28 mouse cellular contexts compared by ENCODE assay signal in the genomic region with DNA sequence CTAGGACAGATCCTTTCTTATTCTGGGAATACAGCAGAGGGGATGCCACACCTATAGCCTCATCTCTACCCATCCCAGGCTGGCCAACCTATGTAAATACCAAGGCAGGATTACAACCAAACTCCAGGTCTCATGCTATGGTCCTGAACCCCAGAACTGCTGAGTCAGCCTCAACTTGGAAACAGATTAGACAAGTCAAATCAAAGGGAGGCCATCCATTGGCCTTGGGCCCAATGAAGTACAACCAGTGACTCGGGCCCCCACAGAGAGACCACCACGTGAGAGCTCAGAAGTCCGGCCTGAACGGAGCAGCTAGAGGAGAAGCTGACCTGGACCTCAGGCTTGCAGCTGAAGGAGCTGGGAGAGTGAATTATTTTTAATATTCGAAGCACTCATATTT. TPM values are rescaled to one million over a fixed set of nuclear protein-coding genes. Genes with fewer than 3 reads are reported as not detected.
"Had no signal": no experiment of that assay in that cellular context is flagged by ENCODE, and none has a peak within 500 bp of the region (broad histone marks: within the 10 kb centered on the region; RNA-seq: fewer than 3 reads in every experiment).

No protein-coding gene starts in this region.

- H3K27me3 ChIP-seq: kidney, embryonic 15.5 days; limb, embryonic 15.5 days; midbrain, embryonic 15.5 days; neural tube, embryonic 13.5 days had no signal

- H3K27ac ChIP-seq: kidney, embryonic 15.5 days; limb, embryonic 12.5 days; limb, embryonic 15.5 days; liver, embryonic 14.5 days; midbrain, embryonic 15.5 days; neural tube, embryonic 13.5 days; stomach, postnatal 0 days had no signal

- ATAC-seq: liver, postnatal 0 days; lung, postnatal 0 days; midbrain, embryonic 15.5 days had no signal

- H3K36me3 ChIP-seq: kidney, embryonic 15.5 days; limb, embryonic 12.5 days; limb, embryonic 15.5 days had no signal

- H3K4me1 ChIP-seq: kidney, embryonic 15.5 days; limb, embryonic 12.5 days; limb, embryonic 15.5 days; midbrain, embryonic 15.5 days; neural tube, embryonic 13.5 days had no signal

- H3K9ac ChIP-seq: kidney, embryonic 15.5 days; limb, embryonic 12.5 days; limb, embryonic 15.5 days; liver, embryonic 14.5 days; lung, embryonic 14.5 days; midbrain, embryonic 15.5 days; neural tube, embryonic 13.5 days had no signal

- H3K4me2 ChIP-seq: kidney, embryonic 15.5 days; limb, embryonic 12.5 days; limb, embryonic 15.5 days; liver, embryonic 11.5 days; lung, embryonic 14.5 days; midbrain, embryonic 15.5 days; neural tube, embryonic 13.5 days had no signal

- H3K4me3 ChIP-seq: kidney, embryonic 15.5 days; limb, embryonic 12.5 days; limb, embryonic 15.5 days; midbrain, embryonic 15.5 days; myocyte; neural tube, embryonic 13.5 days had no signal

- DNase-seq: kidney, adult 8-10 months; kidney, postnatal 10 days; kidney, postnatal 36 days; left cerebral cortex, postnatal 4 days; liver, postnatal 0 days; lung, embryonic 14.5 days; retina, postnatal 1 day; thymus, adult 2 months; thymus, postnatal 14 days; thymus, postnatal 4 days had no signal

- H3K9me3 ChIP-seq: kidney, embryonic 15.5 days; limb, embryonic 12.5 days; limb, embryonic 15.5 days; midbrain, embryonic 15.5 days; neural tube, embryonic 13.5 days had no signal

RNA-seq across cellular contexts. Expression of a gene that starts 54.7 kb away (rescaled TPM):
- total RNA-seq: layer of hippocampus, adult 8-10 months; layer of hippocampus, postnatal 10 days; left cerebral cortex, adult 8-10 months; left cerebral cortex, postnatal 14 days; left cerebral cortex, postnatal 4 days; megakaryocyte, adult 5-6 weeks; monocyte, adult 5-6 weeks; neutrophil, adult 5-6 weeks had no signal
- polyA plus RNA-seq: liver, embryonic 11.5 days; liver, postnatal 0 days; lung, embryonic 14.5 days; lung, postnatal 0 days; macrophage; myocyte; neural tube, embryonic 13.5 days had no signal
